Mouse (Mus musculus) forebrain, embryonic 10.5 days (tissue): Measurements from ENCODE around the gene Rngtt. TPM values are rescaled to one million over a fixed set of nuclear protein-coding genes. Genes with fewer than 3 reads are reported as not detected.

Experiments
- DNase-seq: peaks from one replicate; pipeline ENCODE4 v3.0.0-alpha.2; 2017; ENCODE audit warnings: low spot score; ENCODE audit errors: extremely low spot score
- H3K27ac ChIP-seq: fragments of 300-500 bp; sonication (generic); 2 replicates; pipeline ENCODE4 v1.5.1; 2016; ENCODE audit warnings: mild to moderate bottlenecking
- H3K27me3 ChIP-seq: fragments of 300-500 bp; sonication (generic); 2 replicates; pipeline ENCODE4 v1.6.1; 2016; ENCODE audit warnings: mild to moderate bottlenecking; ENCODE audit not compliant: poor library complexity, severe bottlenecking
- H3K36me3 ChIP-seq: fragments of 300-500 bp; sonication (generic); replicated peaks from 2 replicates; pipeline ENCODE4 v1.6.1; 2016; ENCODE audit warnings: mild to moderate bottlenecking, moderate library complexity
- H3K4me1 ChIP-seq: fragments of 300-500 bp; sonication (generic); 2 replicates; pipeline ENCODE4 v1.6.1; 2016
- H3K4me3 ChIP-seq: fragments of 300-500 bp; sonication (generic); 2 replicates; pipeline ENCODE4 v1.5.1; 2016; ENCODE audit warnings: mild to moderate bottlenecking, moderate library complexity
- H3K9me3 ChIP-seq: fragments of 300-500 bp; sonication (generic); 2 replicates; pipeline ENCODE4 v1.6.1; 2016; ENCODE audit warnings: mild to moderate bottlenecking, moderate library complexity
- WGBS: fragments of 180-500 bp; shearing (Covaris S2); methylation state at CpG from one replicate; pipeline ENCODE4 v1.1.7; 2016; 5-methylcytosine and 5-hydroxymethylcytosine counted together
- polyA plus RNA-seq: library from polyadenylated mRNA; unstranded; fragments of >200 nt; fragmentation: Nextera tagmentation; extraction: Ambion mirVana; gene quantifications from 2 replicates; pipeline ENCODE4 v1.2.1, GENCODE M21; 2016

Rngtt gene
- 33.2 and 34.8 TPM in 2 replicates for polyA plus RNA-seq

GRCm38 (mm10) chr4:33309764-33310757 is at the start of gene Rngtt:
Rngtt (plus strand) TSS chr4:33310311.
- peak; percentile 95 for DNase-seq
- Histone ChIP-seq H3K9me3 (no peaks in the 10 kb centered on the region), H3K36me3 (peaks cover 9% of the 10 kb centered on the region), H3K4me1 (peaks cover 12% of the 10 kb centered on the region), H3K27me3 (no peaks in the 10 kb centered on the region), H3K4me3 (peak within 1 kb of the TSS; percentile 93), H3K27ac (peak within 1 kb of the TSS; percentile 90)
- WGBS: 4% methylated on average over 60 of the region's 60 CpGs

- Histone ChIP-seq H3K27me3 (no peaks in the 10 kb centered on the region), H3K9me3 (no peaks in the 10 kb centered on the region), H3K4me1 (0 out of 2 replicates have a peak, but pooled peaks cover 4% of the 10 kb centered on the region), H3K36me3 (no peaks in the 10 kb centered on the region), H3K27ac (no peak overlapping the region), H3K4me3 (no peak overlapping the region)
- no peak for DNase-seq
These were observed 49.8 kb upstream of the Rngtt start for GRCm38 (mm10) chr4:33260311-33260710.

- H3K27ac ChIP-seq: no peak overlapping the region
These were observed 48.8 kb upstream of the Rngtt start for GRCm38 (mm10) chr4:33261311-33261753.

GRCm38 (mm10) chr4:33262897-33263296 is 47.2 kb upstream of the Rngtt start:
- Histone ChIP-seq H3K9me3 (no peaks in the 10 kb centered on the region; the same call in 1 of the 2 replicates), H3K4me3 (no peak overlapping the region), H3K4me1 (0 out of 2 replicates have a peak, but pooled peaks cover 4% of the 10 kb centered on the region), H3K36me3 (no peaks in the 10 kb centered on the region), H3K27me3 (no peaks in the 10 kb centered on the region), H3K27ac (no peak overlapping the region)
- WGBS: 86% methylated on average over 1 of the region's 1 CpGs
- no peak for DNase-seq

More at GRCm38 (mm10) chr4:33261311-33261753, 48.8 kb upstream of the Rngtt start:
- 81% methylated on average over 7 of the region's 7 CpGs for WGBS
- no peaks in the 10 kb centered on the region for H3K36me3 ChIP-seq
- H3K4me3 ChIP-seq: no peak overlapping the region
- H3K27me3 ChIP-seq: no peaks in the 10 kb centered on the region
- no peaks in the 10 kb centered on the region for H3K9me3 ChIP-seq
- DNase-seq: no peak
- 0 out of 2 replicates have a peak, but pooled peaks cover 4% of the 10 kb centered on the region for H3K4me1 ChIP-seq

GRCm38 (mm10) chr4:33264979-33265726 is 45.0 kb upstream of the Rngtt start:
- H3K36me3 ChIP-seq: no peaks in the 10 kb centered on the region
- H3K4me1 ChIP-seq: peaks cover 4% of the 10 kb centered on the region; the same call in 1 of the 2 replicates
- no peaks in the 10 kb centered on the region; the same call in 1 of the 2 replicates for H3K9me3 ChIP-seq
- no peak overlapping the region for H3K4me3 ChIP-seq
- DNase-seq: no peak
- 82% methylated on average over 11 of the region's 11 CpGs for WGBS
- H3K27ac ChIP-seq: no peak overlapping the region
- no peaks in the 10 kb centered on the region for H3K27me3 ChIP-seq

- Histone ChIP-seq H3K36me3 (no peaks in the 10 kb centered on the region), H3K27ac (no peak overlapping the region), H3K4me3 (no peak overlapping the region), H3K27me3 (no peaks in the 10 kb centered on the region), H3K9me3 (no peaks in the 10 kb centered on the region; the same call in 1 of the 2 replicates), H3K4me1 (no peaks in the 10 kb centered on the region; the same call in 1 of the 2 replicates)
- 87% methylated on average over 11 of the region's 11 CpGs for WGBS
- DNase-seq: no peak
These were observed 39.5 kb upstream of the Rngtt start for GRCm38 (mm10) chr4:33270386-33271314.

GRCm38 (mm10) chr4:33273437-33273836 is 36.7 kb upstream of the Rngtt start:
- WGBS: 81% methylated on average over 3 of the region's 3 CpGs
- H3K27me3 ChIP-seq: no peaks in the 10 kb centered on the region
- no peak for DNase-seq

GRCm38 (mm10) chr4:33281891-33282685 is 28.0 kb upstream of the Rngtt start:
- DNase-seq: no peak
- 84% methylated on average over 3 of the region's 3 CpGs for WGBS
- no peaks in the 10 kb centered on the region for H3K36me3 ChIP-seq
- H3K4me3 ChIP-seq: no peak overlapping the region
- no peaks in the 10 kb centered on the region for H3K4me1 ChIP-seq
- no peaks in the 10 kb centered on the region for H3K9me3 ChIP-seq
- H3K27me3 ChIP-seq: no peaks in the 10 kb centered on the region
- H3K27ac ChIP-seq: no peak overlapping the region

More at GRCm38 (mm10) chr4:33273437-33273836, 36.7 kb upstream of the Rngtt start:
- Histone ChIP-seq H3K4me1 (no peaks in the 10 kb centered on the region; the same call in 1 of the 2 replicates), H3K4me3 (no peak overlapping the region), H3K9me3 (no peaks in the 10 kb centered on the region), H3K27ac (no peak overlapping the region), H3K36me3 (no peaks in the 10 kb centered on the region)

GRCm38 (mm10) chr4:33284083-33284880 is 25.8 kb upstream of the Rngtt start:
- Histone ChIP-seq H3K9me3 (no peaks in the 10 kb centered on the region), H3K27me3 (no peaks in the 10 kb centered on the region), H3K36me3 (no peaks in the 10 kb centered on the region), H3K27ac (no peak overlapping the region), H3K4me3 (no peak overlapping the region), H3K4me1 (no peaks in the 10 kb centered on the region)
- DNase-seq: no peak
- WGBS: 92% methylated on average over 5 of the region's 5 CpGs

- DNase-seq: no peak
- WGBS: 91% methylated on average over 8 of the region's 8 CpGs
These were observed 24.7 kb upstream of the Rngtt start for GRCm38 (mm10) chr4:33285448-33285847.

More at GRCm38 (mm10) chr4:33285448-33285847, 24.7 kb upstream of the Rngtt start:
- H3K27ac ChIP-seq: no peak overlapping the region
- H3K27me3 ChIP-seq: no peaks in the 10 kb centered on the region
- H3K4me1 ChIP-seq: no peaks in the 10 kb centered on the region
- no peaks in the 10 kb centered on the region for H3K9me3 ChIP-seq
- H3K36me3 ChIP-seq: no peaks in the 10 kb centered on the region
- H3K4me3 ChIP-seq: no peak overlapping the region
